Mouse (Mus musculus): ENCODE data around the gene Gnb2. TPM values are rescaled to one million over a fixed set of nuclear protein-coding genes. Genes with fewer than 3 reads are reported as not detected.

Gene Gnb2
- total RNA-seq, 2 experiments from 2014 or later = 592 to 682 TPM

Small RNA genes within 50 kb of the gene (microRNA-seq; reads per million reads assigned to microRNA genes)
- 1.4 reads per million for gene Mir6418

Other genes with a start within 250 kb of the Gnb2 start
- 10 to 100 TPM; 11.6 to 21.3 TPM for gene Ache, start 246.0 kb downstream of the Gnb2 start, total RNA-seq (2021)
- 10 to 100 TPM in 1 of 2 experiments, 1 to 10 TPM in 1; 7.6 to 11.5 TPM for gene Ufsp1, start 238.9 kb downstream of the Gnb2 start, total RNA-seq (2021)
- 100 to 1,000 TPM; 130 to 173 TPM for gene Srrt, start 225.8 kb downstream of the Gnb2 start, total RNA-seq (2021)
- 10 to 100 TPM; 33.6 to 36.8 TPM for gene Trip6, start 219.1 kb downstream of the Gnb2 start, total RNA-seq (2021)
- 10 to 100 TPM in 1 of 2 experiments, 1 to 10 TPM in 1; 9.2 to 12.6 TPM for gene Slc12a9, start 199.9 kb downstream of the Gnb2 start, total RNA-seq (2021)
- gene Ephb4, start 183.4 kb downstream of the Gnb2 start, total RNA-seq (2021) = 10 to 100 TPM; 71.9 to 73.6 TPM
- gene Zan, start 56.4 kb downstream of the Gnb2 start, total RNA-seq (2021) = under 1 TPM; 0.09 to 0.15 TPM
- gene Pop7, start 31.0 kb downstream of the Gnb2 start, total RNA-seq (2021) = 10 to 100 TPM; 23.8 to 27.2 TPM
- 10 to 100 TPM; 24.2 to 39.1 TPM for gene Gigyf1, start 15.0 kb downstream of the Gnb2 start, total RNA-seq (2021)
- not detected for gene Epo, start 268 bp downstream of the Gnb2 start, total RNA-seq (2021)
- 1 to 10 TPM; 3.2 to 4.6 TPM for gene Actl6b, start 20.0 kb upstream of the Gnb2 start, total RNA-seq (2021)
- 10 to 100 TPM; 18.8 to 42.1 TPM for gene Tfr2, start 36.3 kb upstream of the Gnb2 start, total RNA-seq (2021)
- gene Mospd3, start 67.5 kb upstream of the Gnb2 start, total RNA-seq (2021) = 10 to 100 TPM; 43.3 to 47.4 TPM
- 100 to 1,000 TPM; 347 to 368 TPM for gene Pcolce, start 80.3 kb upstream of the Gnb2 start, total RNA-seq (2021)
- gene Fbxo24, start 95.5 kb upstream of the Gnb2 start, total RNA-seq (2021) = 1 to 10 TPM in 1 of 2 experiments, under 1 TPM in 1; 0.51 to 1.2 TPM
- gene Lrch4, start 95.6 kb upstream of the Gnb2 start, total RNA-seq (2021) = 10 to 100 TPM; 25.0 to 29.9 TPM
- 10 to 100 TPM in 1 of 2 experiments, 1 to 10 TPM in 1; 5.7 to 10.6 TPM for gene Gm20605, start 95.7 kb upstream of the Gnb2 start, total RNA-seq (2021)
- gene Sap25, start 107.8 kb upstream of the Gnb2 start, total RNA-seq (2021) = 1 to 10 TPM; 4.2 to 9.7 TPM
- 1 to 10 TPM; 2.1 to 4.0 TPM for gene Irs3, start 112.2 kb upstream of the Gnb2 start, total RNA-seq (2021)
- gene Agfg2, start 151.2 kb upstream of the Gnb2 start, total RNA-seq (2021) = 10 to 100 TPM; 21.0 to 21.9 TPM
- 1 to 10 TPM; 4.9 to 6.5 TPM for gene Nyap1, start 208.1 kb upstream of the Gnb2 start, total RNA-seq (2021)
- gene Tsc22d4, start 212.2 kb upstream of the Gnb2 start, total RNA-seq (2021) = 100 to 1,000 TPM in 1 of 2 experiments, 10 to 100 TPM in 1; 88.3 to 101 TPM
- 10 to 100 TPM; 21.6 to 23.1 TPM for gene Ppp1r35, start 245.3 kb upstream of the Gnb2 start, total RNA-seq (2021)

Data from adrenal gland, postnatal 10 days (tissue).